Mouse (Mus musculus): ENCODE measurements around the gene Ahcyl1. TPM values are rescaled to one million over a fixed set of nuclear protein-coding genes. Genes with fewer than 3 reads are reported as not detected.
"Not testable (repeated sequence)": the region's sequence is repeated elsewhere in the genome, so short reads cannot be mapped to it uniquely, and the experiment has no call there.

The Ahcyl1 gene
- total RNA-seq, 2 experiments from 2014 or later, result 52.7 to 88.6 TPM

DNA sequence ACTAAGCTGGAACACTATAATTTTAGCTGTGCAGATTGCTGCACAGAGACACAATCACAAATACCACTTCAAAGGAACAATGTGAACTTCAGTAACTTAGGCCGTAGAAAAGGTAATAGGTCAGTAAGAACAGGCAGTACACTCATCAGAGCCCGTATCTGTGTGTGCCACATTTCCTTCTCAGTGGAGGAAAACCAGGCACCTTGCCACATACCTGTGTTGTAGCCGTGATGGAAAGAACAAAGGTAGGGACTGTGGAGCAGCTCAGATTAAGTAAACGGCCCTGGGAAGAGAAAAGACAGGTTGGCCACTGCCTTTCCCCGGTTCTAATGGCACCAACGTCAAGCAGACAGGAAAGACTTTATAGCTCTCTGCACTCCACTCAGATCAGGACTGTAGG, 28.9 kb downstream of the Ahcyl1 start:
- no peak for ATAC-seq (replicated peaks; ENCODE audit: low FRiP score, low TSS enrichment, poor library complexity, severe bottlenecking)

DNA sequence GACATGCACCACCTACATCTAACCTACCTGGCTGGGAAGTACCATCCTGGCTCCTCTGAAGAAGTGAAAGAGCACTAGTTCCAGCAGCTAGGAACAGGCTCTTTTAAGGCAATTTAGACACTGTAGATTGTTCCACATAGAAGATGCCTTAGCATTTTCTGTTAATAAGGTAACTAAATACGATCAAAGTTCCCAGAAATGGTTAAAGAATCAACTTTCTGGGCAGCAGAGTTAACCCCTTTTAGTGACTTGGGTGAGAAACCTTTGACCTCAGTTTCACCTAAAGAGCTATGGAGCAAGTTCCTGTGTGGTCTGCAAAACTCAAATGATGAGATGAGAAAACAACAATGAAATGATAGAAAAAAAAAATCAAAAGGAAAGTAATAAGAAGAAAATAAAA, 31.7 kb downstream of the Ahcyl1 start:
- no peak for ATAC-seq (replicated peaks; ENCODE audit: low FRiP score, low TSS enrichment, poor library complexity, severe bottlenecking)

DNA sequence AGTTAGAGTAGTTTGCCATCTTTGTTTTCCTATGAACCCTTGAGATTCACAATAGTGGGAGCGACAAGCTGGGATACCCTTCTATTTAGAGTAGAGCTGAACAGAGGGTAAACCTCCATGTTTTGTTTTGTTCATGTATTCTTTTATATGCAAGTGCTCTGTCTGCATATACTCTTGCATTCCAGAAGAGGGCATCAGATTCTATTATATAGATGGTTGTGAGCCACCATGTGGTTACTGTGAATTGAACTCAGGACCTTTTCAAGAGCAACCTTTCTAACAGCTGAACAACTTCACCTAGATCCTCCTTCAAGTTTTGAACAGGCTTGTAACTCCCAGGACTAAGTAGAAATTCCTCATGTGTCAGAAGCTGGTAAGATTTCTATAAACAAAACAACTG, 37.4 kb downstream of the Ahcyl1 start:
- ATAC-seq (replicated peaks; ENCODE audit: low FRiP score, low TSS enrichment, poor library complexity, severe bottlenecking), result 0 out of 2 replicates have a peak, but pooled peaks have one; percentile 54

DNA sequence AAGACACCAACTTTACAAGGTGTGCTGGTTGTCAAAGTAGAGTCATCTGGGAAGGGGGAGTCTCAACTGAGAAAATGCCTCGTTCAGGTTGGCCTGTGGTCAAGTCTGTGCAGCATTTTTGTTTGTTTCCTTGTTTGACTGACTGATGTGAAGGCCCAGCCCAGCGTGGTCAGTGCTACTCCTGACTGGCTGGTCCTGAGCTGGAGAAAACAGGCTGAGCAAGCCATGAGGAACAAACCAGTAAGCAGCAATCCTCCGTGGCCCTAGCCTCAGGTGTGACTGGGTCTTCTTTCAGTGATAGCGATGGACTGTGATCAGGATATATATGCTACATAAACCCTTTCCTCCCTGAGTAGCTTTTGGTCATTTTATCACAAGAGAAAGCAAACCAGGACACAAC, 39.5 kb downstream of the Ahcyl1 start:
- ATAC-seq (replicated peaks; ENCODE audit: low FRiP score, low TSS enrichment, poor library complexity, severe bottlenecking), result no peak

DNA sequence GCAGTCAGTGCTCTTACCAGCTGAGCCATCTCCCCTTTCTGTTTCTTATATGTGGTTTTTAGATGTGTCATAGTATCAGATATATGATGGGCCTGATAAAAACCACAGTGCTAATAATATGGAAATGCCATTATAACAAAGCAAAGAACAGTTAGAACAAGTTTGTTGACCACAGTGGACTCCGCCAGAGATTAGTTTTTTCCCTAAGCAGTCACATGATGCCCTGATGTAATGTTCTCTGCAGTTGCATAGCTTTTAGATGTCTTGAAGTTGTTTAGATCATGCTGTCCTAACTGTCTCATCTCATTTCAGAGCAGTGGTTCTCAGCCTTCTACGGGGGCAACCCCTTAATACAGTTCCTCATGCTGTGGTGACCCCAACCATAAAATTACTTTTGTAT, 40.2 kb downstream of the Ahcyl1 start:
- no peak for ATAC-seq (replicated peaks; ENCODE audit: low FRiP score, low TSS enrichment, poor library complexity, severe bottlenecking)

DNA sequence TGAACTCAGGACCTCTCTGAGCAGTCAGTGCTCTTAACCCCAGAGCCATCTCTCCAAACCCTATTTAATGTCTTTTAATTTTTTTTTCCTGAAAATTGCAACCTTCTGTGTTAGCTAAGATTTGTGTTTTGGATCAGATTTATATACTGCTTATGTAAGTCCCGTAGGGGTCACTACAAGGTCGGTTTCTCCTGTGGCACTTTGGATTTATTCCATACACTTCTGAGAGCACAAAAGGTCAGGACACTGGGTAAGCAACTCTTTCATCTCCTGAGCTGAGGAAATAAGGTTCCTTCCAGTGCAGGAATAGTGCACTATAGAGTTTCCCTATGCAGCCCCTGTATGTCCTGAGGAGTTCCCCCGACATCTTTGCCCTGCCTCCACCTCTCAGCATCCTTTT, 40.9 kb downstream of the Ahcyl1 start:
- no peak for ATAC-seq (replicated peaks; ENCODE audit: low FRiP score, low TSS enrichment, poor library complexity, severe bottlenecking)

DNA sequence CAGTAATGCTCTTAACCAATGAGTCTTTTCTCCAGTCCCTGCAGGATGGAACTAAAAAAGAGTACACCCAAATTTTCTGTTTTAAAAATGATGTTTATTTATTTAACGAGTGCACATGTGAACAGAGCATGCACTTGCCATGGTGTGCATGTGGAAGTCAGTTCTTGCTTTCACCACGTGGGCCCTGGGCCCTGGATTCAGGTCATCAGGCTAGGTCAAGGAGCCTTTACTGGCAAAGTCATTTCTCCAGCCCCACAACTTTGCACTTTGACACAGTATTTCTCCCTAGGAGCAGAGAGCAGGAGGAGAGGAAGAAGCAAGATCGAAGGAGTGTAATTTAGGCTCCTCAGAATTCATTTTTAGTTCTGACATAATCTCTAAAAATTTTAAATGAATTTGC, 41.5 kb downstream of the Ahcyl1 start:
- no peak for ATAC-seq (replicated peaks; ENCODE audit: low FRiP score, low TSS enrichment, poor library complexity, severe bottlenecking)

DNA sequence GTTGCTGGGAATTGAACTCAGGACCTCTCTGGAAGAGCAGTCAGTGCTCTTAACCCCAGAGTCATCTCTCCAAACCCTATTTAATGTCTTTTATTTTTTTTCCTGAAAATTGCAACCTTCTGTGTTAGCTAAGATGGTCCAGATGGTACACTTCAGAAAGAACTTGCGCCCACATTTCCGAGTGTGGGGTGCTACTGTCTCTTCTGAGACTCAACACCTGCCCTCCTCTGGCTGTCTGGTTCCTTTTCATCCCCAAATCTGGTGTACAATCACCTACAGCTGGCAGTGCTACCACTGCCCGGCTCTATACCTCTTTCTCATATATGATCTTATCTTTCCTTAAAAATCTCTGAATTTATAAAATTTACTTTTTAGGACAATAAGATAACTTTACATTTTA, 43.4 kb downstream of the Ahcyl1 start:
- ATAC-seq (replicated peaks; ENCODE audit: low FRiP score, low TSS enrichment, poor library complexity, severe bottlenecking), result no peak

DNA sequence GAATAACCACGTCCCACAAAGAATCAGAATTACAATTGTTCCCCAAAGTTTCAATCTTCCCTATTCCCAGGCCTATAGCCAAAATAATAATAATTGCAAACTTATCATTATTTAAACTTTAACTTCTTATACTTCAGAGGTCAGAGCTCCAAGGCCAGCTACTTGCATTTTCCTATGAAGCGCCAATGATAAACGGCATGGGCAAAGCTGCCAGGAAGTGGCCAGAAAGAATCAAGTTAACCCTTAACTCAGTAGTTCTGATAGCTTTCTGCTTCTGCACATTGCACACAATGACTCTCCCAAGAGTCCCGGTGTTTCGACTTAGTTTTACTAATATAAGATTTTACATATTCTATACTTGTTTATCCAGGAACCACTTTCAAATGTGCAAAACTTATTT, 46.1 kb downstream of the Ahcyl1 start:
- ATAC-seq (replicated peaks; ENCODE audit: low FRiP score, low TSS enrichment, poor library complexity, severe bottlenecking), result not testable (repeated sequence)

DNA sequence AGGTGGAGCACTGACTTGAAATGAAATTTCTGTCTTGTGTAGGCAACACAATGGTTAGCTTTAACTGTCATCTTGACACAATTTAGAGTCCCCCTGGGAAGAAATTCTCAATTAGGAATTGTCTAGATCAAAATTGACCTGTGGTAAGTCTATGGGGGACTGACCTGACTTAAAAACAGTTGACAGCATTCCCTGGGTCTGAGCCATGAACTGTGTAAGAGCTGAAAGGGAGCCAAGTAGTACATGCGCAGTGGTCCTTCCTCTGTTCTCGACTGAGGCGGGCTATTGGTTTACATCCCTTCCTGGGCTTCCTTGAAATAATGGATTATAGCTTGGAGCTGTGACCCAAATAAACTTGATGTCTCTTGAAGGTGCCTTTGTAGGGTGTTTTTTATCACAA, 49.4 kb downstream of the Ahcyl1 start:
- no peak for ATAC-seq (replicated peaks; ENCODE audit: low FRiP score, low TSS enrichment, poor library complexity, severe bottlenecking)

DNA sequence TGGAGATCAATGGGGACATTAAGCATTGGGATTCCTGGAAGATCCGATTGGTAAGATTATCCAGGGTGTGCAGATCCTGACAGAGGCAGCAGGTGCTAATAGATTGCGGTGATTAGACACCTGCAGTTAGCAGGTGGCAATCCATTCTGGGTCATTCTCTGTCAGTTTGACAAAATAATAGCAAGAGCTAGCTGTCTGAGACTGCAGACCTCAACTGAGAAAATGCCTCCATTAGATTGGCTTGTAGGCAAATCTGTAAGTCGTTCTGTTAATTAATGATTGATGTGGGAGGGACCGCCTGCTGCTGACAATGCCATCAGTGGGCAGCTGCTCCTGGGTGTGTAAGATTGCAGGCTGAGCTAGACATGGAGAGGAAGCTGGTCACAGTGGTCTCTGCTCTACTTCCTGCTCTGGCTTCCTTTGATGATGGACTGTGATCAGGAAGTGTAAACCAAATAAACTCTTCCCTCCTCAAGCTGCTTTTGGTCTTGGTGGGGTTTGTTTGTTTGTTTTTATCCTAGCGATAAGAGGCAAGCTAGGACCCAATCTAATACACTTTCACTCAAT, 58.7 kb downstream of the Ahcyl1 start:
- ATAC-seq (replicated peaks; ENCODE audit: low FRiP score, low TSS enrichment, poor library complexity, severe bottlenecking), result no peak

DNA sequence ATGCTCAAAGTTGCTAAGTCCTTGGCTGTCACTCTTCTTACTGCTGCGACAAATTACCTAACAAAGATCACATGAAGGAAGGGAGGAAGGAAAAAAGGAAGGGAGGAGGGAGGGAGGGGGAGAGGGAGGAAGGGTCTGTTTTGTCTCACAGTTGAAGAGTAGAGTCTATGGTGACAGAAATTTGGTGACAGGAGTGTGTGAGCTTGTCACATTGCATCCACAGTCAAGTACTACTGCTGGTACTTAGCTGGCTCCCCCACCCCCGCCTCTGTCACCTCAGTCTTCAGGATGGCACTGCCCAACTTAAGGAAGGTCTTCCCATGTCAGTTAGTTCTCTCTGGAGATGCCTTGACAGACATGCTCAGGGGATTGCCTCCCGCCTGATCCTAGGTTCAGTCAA, 60.1 kb downstream of the Ahcyl1 start:
- no peak for ATAC-seq (replicated peaks; ENCODE audit: low FRiP score, low TSS enrichment, poor library complexity, severe bottlenecking)

DNA sequence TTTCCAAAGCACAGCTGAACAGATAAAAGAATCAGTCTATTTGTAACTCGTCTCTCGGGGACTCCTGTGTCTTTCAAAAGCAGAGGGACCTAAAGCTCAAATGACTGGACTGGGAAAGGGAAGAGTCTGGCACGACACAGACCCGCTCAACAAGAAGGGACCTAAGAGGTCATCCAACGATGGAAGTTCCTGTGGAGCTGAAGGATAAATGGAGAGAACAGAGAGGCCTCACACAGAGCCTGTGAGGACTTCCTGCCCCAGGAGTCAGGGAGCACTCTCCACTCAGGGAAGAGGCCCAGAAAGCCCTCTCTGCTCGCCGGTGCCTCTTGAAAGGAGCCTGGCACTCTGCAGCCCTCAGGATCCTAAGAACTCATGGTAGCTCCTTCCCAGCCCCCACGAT, 60.5 kb downstream of the Ahcyl1 start:
- ATAC-seq (replicated peaks; ENCODE audit: low FRiP score, low TSS enrichment, poor library complexity, severe bottlenecking), result no peak

DNA sequence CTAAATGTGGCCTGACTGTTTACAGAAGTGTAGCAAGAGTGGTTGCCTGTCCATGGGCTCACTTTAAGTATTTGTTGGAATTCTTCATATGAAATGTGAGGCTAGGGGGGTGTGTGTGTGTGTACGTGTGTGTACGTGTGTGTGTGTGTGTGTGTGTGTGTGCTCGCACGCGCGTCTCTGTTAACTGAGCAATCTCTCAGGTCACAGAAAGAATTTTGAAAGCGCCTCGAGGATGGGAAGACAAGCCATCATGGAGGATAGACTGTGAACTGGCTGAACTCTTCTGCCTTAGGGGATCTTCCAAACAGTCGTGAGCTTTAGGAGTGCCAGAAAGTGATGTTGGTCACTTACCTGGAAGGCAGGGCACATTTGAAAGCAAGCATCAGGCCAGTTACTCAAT, 62.5 kb downstream of the Ahcyl1 start:
- no peak for ATAC-seq (replicated peaks; ENCODE audit: low FRiP score, low TSS enrichment, poor library complexity, severe bottlenecking)

DNA sequence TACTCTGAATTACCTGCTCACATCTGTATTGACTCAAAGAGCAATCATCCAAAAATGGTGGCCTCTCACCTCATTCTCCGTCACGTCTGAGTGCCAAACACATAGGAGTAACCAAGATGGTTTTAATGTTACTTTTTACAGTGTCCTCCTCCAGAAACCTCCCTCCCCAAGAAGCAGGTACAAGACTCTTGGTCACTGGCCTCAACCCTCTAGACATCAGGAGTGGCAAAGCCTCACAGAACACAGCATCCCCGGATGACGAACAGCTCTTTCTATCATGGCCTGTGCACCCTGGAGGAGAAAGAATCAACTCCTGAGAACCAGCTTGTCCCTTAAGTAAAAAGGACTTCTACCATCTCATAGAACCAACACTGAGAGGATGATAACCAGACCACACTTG, 63.6 kb downstream of the Ahcyl1 start:
- no peak for ATAC-seq (replicated peaks; ENCODE audit: low FRiP score, low TSS enrichment, poor library complexity, severe bottlenecking)

DNA sequence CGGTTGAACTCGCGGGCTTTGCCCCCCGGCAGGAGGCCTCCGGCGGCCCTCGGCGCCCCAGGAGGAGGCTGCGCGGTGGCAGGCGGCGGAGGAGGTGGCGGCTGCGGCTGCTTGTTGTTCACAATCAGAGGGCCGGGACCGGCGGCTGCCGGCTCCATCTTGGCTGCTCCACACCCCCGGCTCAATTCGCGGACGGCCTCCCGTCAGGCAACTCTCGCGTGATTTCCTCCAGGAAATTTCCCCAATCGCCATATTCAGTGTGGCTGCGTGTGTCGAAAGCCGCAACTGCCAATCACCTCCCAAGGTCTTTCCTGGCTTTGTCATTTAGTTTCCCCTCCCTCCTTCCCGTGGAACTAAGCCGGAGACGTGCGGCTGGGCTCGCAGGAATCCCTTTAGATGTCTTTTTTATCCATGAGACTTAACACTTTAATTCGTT, 64.8 kb downstream of the Ahcyl1 start, which contains the start of gene Strip1:
Gene Strip1 (minus strand): TSS at position 172 of the 436 bp plus-strand sequence.
- ATAC-seq (replicated peaks; ENCODE audit: low FRiP score, low TSS enrichment, poor library complexity, severe bottlenecking), result peak; percentile 97

DNA sequence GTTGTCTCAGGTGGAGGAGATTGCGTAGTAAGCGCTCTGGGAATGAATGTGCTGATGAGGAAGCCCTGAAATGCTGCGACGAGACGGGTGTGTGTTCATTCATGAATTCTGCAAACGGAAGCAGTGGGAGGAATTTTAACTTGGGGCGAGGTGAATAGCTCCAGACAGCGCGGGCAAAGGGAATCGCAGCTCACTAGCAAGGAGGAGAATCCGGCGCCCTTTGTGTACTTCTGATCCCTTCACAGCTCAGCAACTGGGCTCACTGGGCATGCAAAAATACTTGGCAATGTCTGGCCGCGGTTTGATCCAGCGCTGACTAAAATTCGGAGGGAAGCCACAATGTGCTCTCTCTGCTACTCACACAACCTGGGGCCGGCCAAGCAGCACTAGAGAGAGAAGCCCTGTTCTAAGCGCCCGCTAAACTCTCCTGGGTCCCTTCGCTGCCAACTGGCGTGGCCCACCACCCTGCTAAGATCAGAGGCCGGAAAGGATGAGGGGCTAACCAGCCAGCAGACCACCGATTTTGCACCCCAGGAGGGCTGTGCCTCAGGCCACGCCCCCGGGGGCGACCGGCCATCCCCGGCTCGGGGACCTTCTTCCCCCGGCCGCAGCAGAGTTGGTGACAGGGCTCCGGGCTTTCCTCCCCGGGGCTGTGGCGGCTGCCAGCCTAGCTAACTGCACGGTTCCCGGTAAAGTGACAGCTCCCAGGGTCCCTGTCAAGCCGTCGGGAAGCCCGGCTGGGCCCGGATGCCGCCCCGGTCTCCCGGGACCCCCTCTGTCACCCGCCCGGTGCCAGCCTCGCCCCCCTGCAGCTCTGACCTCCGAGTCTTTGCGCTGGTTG, 65.5 kb downstream of the Ahcyl1 start, which contains the start of gene Gm10961:
Gene Gm10961 (plus strand): TSS at position 641 of the 841 bp plus-strand sequence.
- peak; percentile 39 for ATAC-seq (replicated peaks; ENCODE audit: low FRiP score, low TSS enrichment, poor library complexity, severe bottlenecking)

DNA sequence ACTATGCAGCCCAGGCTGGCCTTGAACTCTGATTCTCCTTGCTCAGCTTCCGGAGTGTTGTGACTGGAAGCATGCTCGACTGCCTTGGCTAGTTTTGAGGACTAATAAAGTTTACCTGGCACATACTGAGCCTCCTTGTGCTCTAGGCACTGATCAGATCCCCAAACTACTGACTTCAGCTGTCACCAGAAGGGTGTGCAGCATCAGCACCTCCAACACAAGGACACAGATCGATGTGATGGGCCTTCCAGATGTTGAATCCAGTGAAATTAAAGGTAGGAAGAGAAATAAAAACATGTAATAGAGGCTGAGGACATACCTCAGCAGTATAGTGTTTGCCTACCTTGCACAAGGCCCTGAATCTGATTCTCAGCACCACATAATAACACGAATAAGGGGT, 66.9 kb downstream of the Ahcyl1 start:
- no peak for ATAC-seq (replicated peaks; ENCODE audit: low FRiP score, low TSS enrichment, poor library complexity, severe bottlenecking)

DNA sequence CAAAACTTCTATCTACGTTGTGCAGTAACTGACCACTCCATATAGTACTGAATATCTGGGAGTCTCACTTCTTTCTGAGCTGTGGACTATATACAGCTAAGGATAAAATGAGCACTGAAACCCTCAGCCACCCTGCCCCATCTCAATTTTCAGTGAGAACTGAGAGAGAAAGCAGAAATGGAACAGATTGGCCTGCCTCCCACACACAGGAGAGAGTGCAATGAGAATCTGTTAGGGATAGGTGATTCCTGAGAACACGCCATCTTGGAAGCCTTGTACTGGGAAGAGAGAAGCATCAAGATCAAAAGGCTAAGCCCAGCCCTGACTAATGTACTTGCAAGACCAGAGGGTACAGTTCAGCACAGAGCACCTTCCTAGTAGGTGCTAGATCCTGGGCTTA, 67.8 kb downstream of the Ahcyl1 start:
- ATAC-seq (replicated peaks; ENCODE audit: low FRiP score, low TSS enrichment, poor library complexity, severe bottlenecking), result no peak

DNA sequence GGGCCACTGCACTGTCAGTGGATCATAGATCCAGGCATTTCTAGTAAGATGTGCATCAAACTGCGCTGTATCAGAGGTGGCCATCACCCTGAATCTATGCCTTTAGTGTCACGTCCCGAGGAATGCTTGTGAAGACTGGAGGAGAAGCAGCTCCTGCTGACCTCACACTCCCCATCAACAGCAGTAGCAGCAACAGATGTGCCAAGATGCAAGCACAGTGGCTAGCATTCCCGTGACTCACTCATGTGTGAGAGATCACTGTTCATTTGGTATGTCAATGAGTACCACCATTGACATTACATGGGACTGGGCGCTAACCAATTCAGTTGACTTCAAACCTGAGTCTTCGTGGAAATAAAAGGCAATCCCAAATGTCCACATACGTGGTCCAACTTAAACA, 68.7 kb downstream of the Ahcyl1 start:
- ATAC-seq (replicated peaks; ENCODE audit: low FRiP score, low TSS enrichment, poor library complexity, severe bottlenecking), result no peak

DNA sequence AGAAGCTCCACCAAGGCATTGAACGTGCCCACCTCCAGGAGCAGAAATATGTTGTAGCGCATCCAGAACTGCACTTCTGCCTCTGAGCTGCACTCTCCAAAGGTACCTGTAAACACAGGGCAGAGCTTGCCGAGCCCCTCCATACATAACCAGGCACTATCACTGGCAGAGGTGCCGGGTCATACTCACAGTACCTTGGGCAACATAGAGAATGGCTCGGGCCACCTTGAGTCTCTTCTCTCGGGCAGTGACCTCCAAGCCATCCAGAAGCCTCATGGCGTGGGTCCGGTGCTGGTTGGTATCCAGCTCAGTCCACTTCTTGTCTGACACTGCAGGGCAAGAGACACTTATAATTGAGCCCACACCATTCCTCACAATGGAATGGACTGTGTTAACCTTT, 69.6 kb downstream of the Ahcyl1 start:
- ATAC-seq (replicated peaks; ENCODE audit: low FRiP score, low TSS enrichment, poor library complexity, severe bottlenecking), result no peak
